Mouse (Mus musculus): Measurements from ENCODE around the gene Mafg. TPM values are rescaled to one million over a fixed set of nuclear protein-coding genes. Genes with fewer than 3 reads are reported as not detected.

Mafg gene
- total and polyA plus RNA-seq, 3 experiments = 17.0 to 63.7 (median 29.3) TPM

- in situ Hi-C loops (cut with MboI; ENCODE audit: low pct_ligation_motif_present, low pct_unique_long_range_greater_than_20kb, low sequenced_read_pairs) = no loop called here
- no peak for DNase-seq (ENCODE audit: extremely low read depth)
- Histone ChIP-seq H3K27me3 (replicated peaks) (no peaks in the 10 kb centered on the region), H3K4me3 (replicated peaks in 1 of 3; ENCODE audit: low read depth in 2 of 3, low read length in 2 of 3, poor library complexity in 1 of 3) (no peak overlapping the region), H3K27ac (ENCODE audit: insufficient read depth, low read depth) (no peak overlapping the region), H3K36me3 (replicated peaks in 1 of 2; ENCODE audit: control insufficient read depth in 1 of 2, insufficient read depth in 1 of 2, low read length in 1 of 2) (peaks cover 65 to 80% of the 10 kb centered on the region in 2 experiments), H3K79me2 (replicated peaks; ENCODE audit: control insufficient read depth, extremely low read depth, insufficient read depth, poor library complexity, severe bottlenecking) (peaks cover 22% of the 10 kb centered on the region), H3K4me2 (ENCODE audit: insufficient read depth, low read depth, poor library complexity, severe bottlenecking) (no peak overlapping the region), H3K4me1 (ENCODE audit: control insufficient read depth in 1 of 2, insufficient read depth in 2 of 2) (peaks cover 8 to 36% of the 10 kb centered on the region in 2 experiments), H3K9me3 (replicated peaks; ENCODE audit: low read length) (no peaks in the 10 kb centered on the region), H3K9ac (ENCODE audit: insufficient read depth, low read depth) (no peak overlapping the region)
- no peak for TF ChIP-seq TCF12 (IDR thresholded peaks at IDR 0.05; ENCODE audit: low read depth, low read length)
- TF ChIP-seq ELF1 (IDR thresholded peaks at IDR 0.05; ENCODE audit: low read depth, low read length) = no peak
- TF ChIP-seq ETS1 (conservative IDR thresholded peaks at IDR 0.05; ENCODE audit: low read depth, low read length) = no peak
- TF ChIP-seq UBTF (IDR thresholded peaks at IDR 0.05; ENCODE audit: low read depth, low read length) = no peak
- TF ChIP-seq MAFK (IDR thresholded peaks at IDR 0.05; ENCODE audit: insufficient replicate concordance, low read length) = no peak
- no peak for TF ChIP-seq USF1 (IDR thresholded peaks at IDR 0.05; ENCODE audit: low read depth, low read length)
- no peak for TF ChIP-seq SMC3 (IDR thresholded peaks at IDR 0.05; ENCODE audit: low read depth, low read length)
- no peak for TF ChIP-seq USF2 (conservative IDR thresholded peaks at IDR 0.05; ENCODE audit: low read depth, low read length)
- dilution Hi-C loops (cut with MboI; ENCODE audit: extremely low pct_ligation_motif_present, extremely low pct_unique_long_range_greater_than_20kb, low sequenced_read_pairs) = no loop called here
Measured at GRCm38 (mm10) chr11:120615606-120616203, 17.7 kb downstream of the Mafg start.

- H3K27me3 ChIP-seq (replicated peaks) = no peaks in the 10 kb centered on the region
- H3K79me2 ChIP-seq (replicated peaks; ENCODE audit: control insufficient read depth, extremely low read depth, insufficient read depth, poor library complexity, severe bottlenecking) = peaks cover 22% of the 10 kb centered on the region
- no peak overlapping the region for H3K4me3 ChIP-seq (replicated peaks in 1 of 3; ENCODE audit: low read depth in 2 of 3, low read length in 2 of 3, poor library complexity in 1 of 3)
- no peak for TF ChIP-seq GABPA (IDR thresholded peaks at IDR 0.05; ENCODE audit: insufficient replicate concordance, low read depth, low read length)
- TF ChIP-seq MAFK (IDR thresholded peaks at IDR 0.05; ENCODE audit: insufficient replicate concordance, low read length) = no peak
- no peak for TF ChIP-seq NRF1 (IDR thresholded peaks at IDR 0.05; ENCODE audit: low read depth, low read length)
- TF ChIP-seq RCOR1 (conservative IDR thresholded peaks at IDR 0.05; ENCODE audit: low read depth, low read length) = no peak
- no peak for TF ChIP-seq MYC (IDR thresholded peaks at IDR 0.05; ENCODE audit: low read depth, low read length)
- no peak for TF ChIP-seq UBTF (IDR thresholded peaks at IDR 0.05; ENCODE audit: low read depth, low read length)
- no peak for TF ChIP-seq E2F4 (IDR thresholded peaks at IDR 0.05; ENCODE audit: insufficient replicate concordance, low read depth, low read length)
- TF ChIP-seq POLR2AphosphoS2 (IDR thresholded peaks at IDR 0.05; ENCODE audit: low read depth, low read length) = no peak
- no peak for TF ChIP-seq USF1 (IDR thresholded peaks at IDR 0.05; ENCODE audit: low read depth, low read length)
- no peak for TF ChIP-seq JUN (IDR thresholded peaks at IDR 0.05; ENCODE audit: insufficient read depth, low read depth, low read length)
- TF ChIP-seq CHD2 (IDR thresholded peaks at IDR 0.05; ENCODE audit: low read length) = no peak
- H3K9ac ChIP-seq (ENCODE audit: insufficient read depth, low read depth) = no peak overlapping the region
- in situ Hi-C loops (cut with MboI; ENCODE audit: low pct_ligation_motif_present, low pct_unique_long_range_greater_than_20kb, low sequenced_read_pairs) (no loop called here), dilution Hi-C loops (cut with MboI; ENCODE audit: extremely low pct_ligation_motif_present, extremely low pct_unique_long_range_greater_than_20kb, low sequenced_read_pairs) (no loop called here)
- H3K4me2 ChIP-seq (ENCODE audit: insufficient read depth, low read depth, poor library complexity, severe bottlenecking) = no peak overlapping the region
- H3K9me3 ChIP-seq (replicated peaks; ENCODE audit: low read length) = no peaks in the 10 kb centered on the region
- H3K27ac ChIP-seq (ENCODE audit: insufficient read depth, low read depth) = no peak overlapping the region
- H3K4me1 ChIP-seq (ENCODE audit: control insufficient read depth in 1 of 2, insufficient read depth in 2 of 2) = peaks cover 8 to 36% of the 10 kb centered on the region in 2 experiments
- H3K36me3 ChIP-seq (replicated peaks in 1 of 2; ENCODE audit: control insufficient read depth in 1 of 2, insufficient read depth in 1 of 2, low read length in 1 of 2) = peaks cover 65 to 80% of the 10 kb centered on the region in 2 experiments
- DNase-seq (ENCODE audit: extremely low read depth) = no peak
Measured at GRCm38 (mm10) chr11:120615167-120615566, 18.2 kb downstream of the Mafg start.

All from CH12.LX (cell line).